Mouse (Mus musculus) bone marrow, adult 2 months (tissue): ENCODE measurements around the gene Tcte3.
"Not testable (repeated sequence)": the region's sequence is repeated elsewhere in the genome, so short reads cannot be mapped to it uniquely, and the experiment has no call there.

ENCODE experiments used
- CTCF ChIP-seq: fragments of 200-500 bp; IDR thresholded peaks from 2 replicates; pipeline ENCODE4 v1.5.1; 2011; ENCODE audit warnings: low read length, control low read depth; ENCODE audit not compliant: control insufficient read depth, insufficient read depth
- POLR2A ChIP-seq: fragments of 200-500 bp; IDR thresholded peaks from 2 replicates; pipeline ENCODE4 v1.6.1; 2011; ENCODE audit warnings: low read depth, mild to moderate bottlenecking, control low read depth, low read length, borderline replicate concordance; ENCODE audit not compliant: control insufficient read depth

GRCm38 (mm10) chr17:15009706-15010413, 31.4 kb downstream of the Tcte3 start, which contains the start of gene Gm3435:
- TF ChIP-seq POLR2A, CTCF: not testable (repeated sequence)
